Mouse (Mus musculus) liver (tissue): ENCODE results near the gene Anks4b.
A peak's percentile ranks its signal among the peaks of the same experiment; 100 is the strongest.

Source experiments
- DNase-seq: peaks from one replicate; pipeline ENCODE4 v3.0.0-alpha.2; 2020; ENCODE audit warnings: mixed read lengths

Anks4b gene

GRCm38 (mm10) chr7:120173603-120174244 is at the start of gene Anks4b:
Gene Anks4b (plus strand): TSS chr7:120173858.
- DNase-seq = peak; percentile 57

- DNase-seq = peak; percentile 43
Observed at GRCm38 (mm10) chr7:120124844-120125243, 48.8 kb upstream of the Anks4b start.

- DNase-seq = no peak
Observed at GRCm38 (mm10) chr7:120126976-120127685, 46.5 kb upstream of the Anks4b start.

GRCm38 (mm10) chr7:120127686-120128059 is 46.0 kb upstream of the Anks4b start:
- peak; percentile 12 for DNase-seq

- DNase-seq = no peak
Observed at GRCm38 (mm10) chr7:120128951-120129350, 44.7 kb upstream of the Anks4b start.

GRCm38 (mm10) chr7:120142743-120143142 is 30.9 kb upstream of the Anks4b start:
- no peak for DNase-seq

- DNase-seq = no peak
Observed at GRCm38 (mm10) chr7:120145191-120145590, 28.5 kb upstream of the Anks4b start, which contains the start of gene Zp2. Gene Zp2 (minus strand): TSS chr7:120145291.

GRCm38 (mm10) chr7:120150257-120150656 is 23.4 kb upstream of the Anks4b start:
- DNase-seq = no peak

GRCm38 (mm10) chr7:120150898-120151297 is 22.8 kb upstream of the Anks4b start:
- DNase-seq = no peak

- DNase-seq = no peak
Observed at GRCm38 (mm10) chr7:120156841-120157409, 16.7 kb upstream of the Anks4b start.

- DNase-seq = no peak
Observed at GRCm38 (mm10) chr7:120157575-120158061, 16.0 kb upstream of the Anks4b start.

GRCm38 (mm10) chr7:120158121-120158613 is 15.5 kb upstream of the Anks4b start:
- no peak for DNase-seq

GRCm38 (mm10) chr7:120163581-120164251 is 9.9 kb upstream of the Anks4b start:
- no peak for DNase-seq

GRCm38 (mm10) chr7:120172188-120172700 is 1.4 kb upstream of the Anks4b start:
- DNase-seq = no peak

- no peak for DNase-seq
Observed at GRCm38 (mm10) chr7:120174723-120175504, 1.3 kb downstream of the Anks4b start.

GRCm38 (mm10) chr7:120177611-120178010 is 4.0 kb downstream of the Anks4b start:
- no peak for DNase-seq

GRCm38 (mm10) chr7:120178935-120179334 is 5.3 kb downstream of the Anks4b start:
- no peak for DNase-seq

GRCm38 (mm10) chr7:120180547-120180946 is 6.9 kb downstream of the Anks4b start:
- DNase-seq = no peak

GRCm38 (mm10) chr7:120181401-120182230 is 8.0 kb downstream of the Anks4b start:
- no peak for DNase-seq

GRCm38 (mm10) chr7:120182891-120183290 is 9.2 kb downstream of the Anks4b start:
- no peak for DNase-seq

GRCm38 (mm10) chr7:120188946-120189345 is 15.3 kb downstream of the Anks4b start:
- no peak for DNase-seq
